Mouse (Mus musculus): ENCODE results near the gene Scnn1g. TPM values are rescaled to one million over a fixed set of nuclear protein-coding genes. Genes with fewer than 3 reads are reported as not detected.

Scnn1g gene
- not detected for total RNA-seq (2021)

- intact Hi-C loops (cut with DNase I), result loop anchor here (1.0 kb wide), 1 partner anchor 230 kb away; no protein-coding TSS in a partner anchor
- peak; percentile 22 for DNase-seq (ENCODE audit: low spot score)
Observed at GRCm38 (mm10) chr7:121734171-121734831, at the start of gene Scnn1g. TSS of gene Scnn1g (plus strand) at chr7:121734479.

- DNase-seq (ENCODE audit: low spot score), result no peak
- intact Hi-C loops (cut with DNase I), result no loop called here
Observed at GRCm38 (mm10) chr7:121685140-121685984, 48.9 kb upstream of the Scnn1g start.

DNA sequence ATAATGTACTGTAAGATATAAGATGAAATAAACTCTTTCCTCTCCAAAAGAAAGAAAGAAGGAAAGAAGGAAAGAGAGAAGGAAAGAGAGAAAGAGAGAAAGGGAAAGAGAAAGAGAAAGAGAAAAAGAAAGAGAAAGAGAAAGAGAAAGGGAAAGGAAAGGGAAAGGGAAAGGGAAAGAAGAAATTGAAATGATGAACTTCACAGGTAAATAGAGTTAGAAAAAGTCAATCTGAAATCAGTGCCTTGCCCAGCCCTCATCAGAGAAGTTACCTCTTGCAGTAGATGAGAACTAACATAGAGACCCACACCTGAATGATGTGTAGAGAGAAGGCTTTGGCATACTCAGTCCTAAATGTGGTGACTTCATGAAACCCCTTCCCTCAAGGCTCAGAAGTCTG, 44.9 kb upstream of the Scnn1g start:
- intact Hi-C loops (cut with DNase I), result no loop called here

DNA sequence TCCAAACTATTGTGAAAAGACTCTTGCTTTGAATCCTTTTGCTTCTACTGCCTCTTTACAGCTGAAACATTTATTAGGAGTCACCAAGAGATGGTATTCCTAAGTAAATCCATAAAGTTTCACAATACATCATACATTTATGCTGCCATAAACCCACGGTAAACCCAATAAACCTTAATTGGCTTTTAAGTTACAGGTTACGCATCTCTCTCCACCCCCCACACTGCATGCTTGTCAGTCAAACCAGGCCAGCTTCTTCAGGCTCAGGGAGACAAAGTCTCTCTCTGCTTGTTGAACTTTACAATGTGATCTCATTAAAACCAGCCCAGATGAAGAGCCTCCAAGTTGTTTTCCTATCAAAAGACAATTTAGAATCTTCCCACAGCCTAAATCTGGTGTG, 42.5 kb upstream of the Scnn1g start:
- intact Hi-C loops (cut with DNase I), result no loop called here
- DNase-seq (ENCODE audit: low spot score), result no peak

More for the DNA sequence above, 44.9 kb upstream of the Scnn1g start:
- no peak for DNase-seq (ENCODE audit: low spot score)

DNA sequence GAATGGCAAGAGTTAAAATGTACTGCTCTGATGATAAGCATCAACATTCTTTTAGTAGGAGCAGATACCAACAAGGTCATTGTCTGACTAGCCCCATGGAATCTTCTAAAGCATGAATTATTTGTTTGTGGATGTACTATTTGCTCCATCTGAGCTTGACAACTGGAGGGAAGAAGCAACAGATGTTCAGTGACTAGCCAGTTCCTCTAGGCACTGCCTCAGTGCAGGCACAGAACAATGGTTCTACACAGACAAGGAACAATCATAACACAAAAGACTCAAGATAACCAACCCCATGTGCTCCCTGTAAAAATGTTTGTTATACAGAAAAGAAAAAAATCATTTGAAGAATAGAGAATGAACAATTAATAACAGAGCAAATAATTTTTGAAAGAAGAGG, 37.1 kb upstream of the Scnn1g start:
- no peak for DNase-seq (ENCODE audit: low spot score)
- intact Hi-C loops (cut with DNase I), result no loop called here

- DNase-seq (ENCODE audit: low spot score), result no peak
- intact Hi-C loops (cut with DNase I), result no loop called here
Observed at GRCm38 (mm10) chr7:121697574-121697973, 36.7 kb upstream of the Scnn1g start.

DNA sequence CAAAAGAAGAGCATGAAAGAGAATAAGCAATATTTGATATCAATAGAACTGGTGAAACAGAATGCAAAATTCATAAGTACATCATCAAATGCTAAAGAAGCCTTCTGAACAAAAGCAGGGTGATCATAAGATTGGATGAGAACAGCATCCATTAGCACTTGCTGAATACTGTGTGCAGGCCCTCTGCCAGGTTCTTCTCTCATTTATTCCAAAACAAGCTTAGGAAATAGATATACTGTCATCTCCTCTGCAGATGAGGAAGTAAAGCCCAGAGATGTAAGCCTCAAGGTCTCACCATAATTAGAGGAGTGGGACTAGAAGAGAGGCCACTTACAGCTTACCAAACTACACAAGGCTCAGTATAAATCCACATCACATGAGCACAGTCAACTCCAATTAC, 35.1 kb upstream of the Scnn1g start:
- intact Hi-C loops (cut with DNase I), result no loop called here
- no peak for DNase-seq (ENCODE audit: low spot score)

GRCm38 (mm10) chr7:121700480-121700879, 33.8 kb upstream of the Scnn1g start:
- intact Hi-C loops (cut with DNase I), result no loop called here
- DNase-seq (ENCODE audit: low spot score), result no peak

GRCm38 (mm10) chr7:121701983-121702382, 32.3 kb upstream of the Scnn1g start:
- intact Hi-C loops (cut with DNase I), result no loop called here
- DNase-seq (ENCODE audit: low spot score), result no peak

DNA sequence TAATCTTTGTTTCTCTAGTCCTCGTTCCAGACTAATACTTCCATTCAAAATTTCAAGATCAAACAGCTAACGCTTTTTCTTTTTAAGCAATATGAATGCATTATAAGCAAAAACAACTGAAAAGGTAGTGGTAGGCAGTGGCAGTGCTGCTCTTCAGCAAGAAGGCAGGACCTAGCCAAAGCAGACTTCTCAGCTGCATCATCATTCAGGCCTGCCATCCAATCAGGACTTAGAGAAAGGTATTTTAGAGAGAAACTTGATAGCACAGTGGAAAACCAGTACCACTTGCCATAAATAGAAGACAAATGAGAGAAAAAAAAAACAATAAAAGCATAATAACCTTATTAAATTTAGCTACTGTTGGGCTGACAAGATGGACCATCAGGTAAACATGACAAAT, 29.2 kb upstream of the Scnn1g start:
- intact Hi-C loops (cut with DNase I), result no loop called here

DNA sequence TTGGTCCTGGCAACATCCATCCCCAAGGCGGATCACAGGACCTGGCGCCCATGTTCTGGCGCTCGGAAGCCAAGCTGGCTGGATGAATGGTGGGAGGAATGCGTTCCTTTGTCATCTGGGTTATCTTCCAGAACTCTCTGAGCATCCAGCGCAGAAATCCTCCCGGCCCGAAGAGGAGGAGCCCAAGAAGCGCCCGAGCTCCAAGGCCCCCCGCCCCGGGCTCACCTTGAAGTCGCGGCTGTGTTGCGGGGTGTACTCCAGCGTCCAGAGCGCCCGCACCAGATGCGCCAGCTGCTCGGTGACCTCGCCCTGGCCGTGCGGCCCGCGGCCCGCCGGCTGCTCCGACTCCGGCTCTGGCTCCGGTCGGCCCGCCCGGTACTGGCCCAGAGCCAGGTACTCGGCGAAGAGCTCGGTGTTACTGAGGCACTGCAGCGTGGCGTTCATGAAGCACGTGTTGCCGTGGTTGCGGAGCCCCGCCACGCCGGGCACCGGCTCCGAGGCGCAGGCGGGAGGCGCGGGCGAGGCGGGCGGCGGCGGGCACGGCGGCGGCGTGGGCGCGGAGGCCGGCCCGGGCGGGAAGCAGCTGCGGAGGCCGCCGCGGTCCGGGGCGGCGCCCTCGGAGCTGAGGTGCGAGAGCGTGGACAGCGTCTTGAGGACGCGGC, 27.7 kb upstream of the Scnn1g start:
- intact Hi-C loops (cut with DNase I), result no loop called here
- DNase-seq (ENCODE audit: low spot score), result peak; percentile 7

More for the DNA sequence above, 29.2 kb upstream of the Scnn1g start:
- no peak for DNase-seq (ENCODE audit: low spot score)

DNA sequence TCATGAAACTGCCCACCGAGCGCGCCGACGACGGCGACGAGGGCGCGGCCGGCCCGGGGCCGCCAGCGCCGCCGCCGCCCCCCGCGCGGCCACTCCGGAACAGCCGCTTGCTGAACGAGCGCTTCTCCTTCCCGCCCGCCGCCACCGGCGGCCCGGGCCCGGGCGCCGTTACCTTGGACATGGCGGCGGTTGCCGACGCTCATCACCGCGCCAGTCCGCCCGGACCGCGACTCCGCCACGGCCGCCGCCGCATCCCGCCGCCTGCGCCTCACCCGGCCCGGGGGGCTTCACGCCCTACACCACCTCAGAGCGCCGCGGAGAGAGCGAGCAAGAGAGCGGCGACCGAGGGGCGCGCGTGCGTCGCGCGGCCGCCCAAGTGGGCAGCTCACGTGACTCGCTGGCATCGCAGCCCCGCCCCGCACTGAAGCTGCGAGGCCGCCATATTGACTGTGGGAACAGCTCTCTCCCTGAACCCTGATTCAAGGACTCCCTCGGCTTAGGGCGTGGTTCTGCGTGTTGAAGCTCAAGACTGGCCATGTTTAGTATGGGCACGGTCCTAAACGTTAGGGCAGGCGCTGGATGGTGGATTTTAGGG, 27.1 kb upstream of the Scnn1g start, which contains the start of gene Usp31:
Usp31 (minus strand) TSS at position 181 of the 595 bp plus-strand sequence.
- peak; percentile 91 for DNase-seq (ENCODE audit: low spot score)
- intact Hi-C loops (cut with DNase I), result no loop called here

GRCm38 (mm10) chr7:121711171-121711570, 23.1 kb upstream of the Scnn1g start:
- intact Hi-C loops (cut with DNase I), result no loop called here
- DNase-seq (ENCODE audit: low spot score), result no peak

GRCm38 (mm10) chr7:121717031-121717430, 17.2 kb upstream of the Scnn1g start:
- intact Hi-C loops (cut with DNase I), result no loop called here
- DNase-seq (ENCODE audit: low spot score), result no peak

DNA sequence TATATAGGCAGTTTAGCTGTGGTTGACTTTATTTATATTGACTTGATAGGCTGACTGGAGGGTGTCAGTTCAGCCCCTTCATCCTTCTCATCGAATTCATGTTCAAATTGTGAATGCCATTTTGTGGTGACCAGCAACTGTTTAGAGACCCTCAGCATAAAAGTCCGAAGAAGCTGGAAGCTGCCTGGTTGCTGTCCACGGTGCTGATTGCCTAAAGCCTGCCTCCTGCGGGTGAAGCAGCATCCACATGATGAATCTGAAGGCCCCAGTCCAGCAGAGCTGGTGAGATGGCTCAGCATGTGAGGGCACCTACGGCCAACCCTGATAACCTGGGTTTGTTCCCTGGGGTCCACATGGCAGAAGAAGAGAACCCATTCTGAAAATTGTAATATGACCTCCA, 4.1 kb upstream of the Scnn1g start:
- intact Hi-C loops (cut with DNase I), result no loop called here
- DNase-seq (ENCODE audit: low spot score), result no peak

- intact Hi-C loops (cut with DNase I), result no loop called here
- no peak for DNase-seq (ENCODE audit: low spot score)
Observed at GRCm38 (mm10) chr7:121737511-121738415, 3.5 kb downstream of the Scnn1g start.

DNA sequence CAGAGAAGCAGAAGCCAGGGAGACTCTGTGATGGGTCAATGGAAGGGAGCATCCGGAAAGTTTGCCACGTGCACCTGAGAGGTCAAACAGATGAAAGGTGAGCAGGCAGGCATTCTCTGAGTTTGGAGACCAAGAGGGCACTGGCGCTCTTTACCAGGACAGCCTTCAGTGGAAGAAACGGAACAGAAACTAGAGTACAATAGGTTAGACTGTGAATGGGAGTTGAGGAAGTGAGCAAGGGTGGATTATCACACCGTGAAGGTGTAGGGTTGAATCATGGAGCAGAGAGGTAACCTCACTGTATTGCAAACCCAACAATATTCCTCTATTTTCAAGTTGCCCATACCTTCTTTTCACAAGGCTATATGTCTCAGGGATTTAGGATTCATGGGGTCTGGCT, 16.0 kb downstream of the Scnn1g start:
- intact Hi-C loops (cut with DNase I), result no loop called here
- DNase-seq (ENCODE audit: low spot score), result no peak

DNA sequence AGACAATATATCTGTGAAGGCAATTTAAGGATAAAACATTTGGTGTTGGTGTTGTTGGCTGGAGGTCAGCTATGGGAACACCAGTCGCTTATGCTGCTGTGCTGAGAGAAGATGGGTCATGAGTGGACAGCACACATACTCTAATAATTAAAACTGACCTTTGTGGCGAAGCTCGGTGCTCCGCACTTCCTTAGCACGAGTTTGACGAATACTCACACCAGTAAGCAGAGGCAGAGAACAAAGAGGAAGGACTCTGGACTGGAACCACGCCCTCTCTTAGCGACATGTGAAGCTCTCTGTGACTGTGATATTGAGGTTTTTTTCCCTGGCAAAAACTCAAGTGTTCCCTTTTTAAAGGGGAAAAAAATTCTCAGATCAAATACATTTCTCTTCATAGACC, 20.5 kb downstream of the Scnn1g start:
- DNase-seq (ENCODE audit: low spot score), result no peak
- intact Hi-C loops (cut with DNase I), result no loop called here

DNA sequence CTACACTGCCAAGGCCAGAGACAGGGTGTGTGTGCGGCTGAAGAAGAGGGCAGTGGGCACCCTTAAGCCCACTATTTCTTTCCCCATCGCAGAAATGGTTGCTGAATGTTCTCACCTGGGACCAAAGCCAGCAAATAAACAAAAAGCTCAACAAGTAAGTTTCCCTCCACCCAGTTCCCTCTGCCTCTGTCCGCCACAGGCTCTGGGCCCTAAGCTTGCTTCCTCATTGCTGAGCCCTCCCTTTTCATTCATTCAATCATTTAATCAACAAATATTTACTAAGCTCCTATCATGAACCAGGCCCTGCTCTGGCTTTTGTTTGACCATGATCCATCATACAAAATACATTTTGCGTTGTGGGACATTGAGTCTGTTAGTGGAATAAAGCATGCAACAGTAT, 29.0 kb downstream of the Scnn1g start:
- DNase-seq (ENCODE audit: low spot score), result no peak

More for the DNA sequence above, 29.0 kb downstream of the Scnn1g start:
- intact Hi-C loops (cut with DNase I), result no loop called here

Measured in heart, postnatal 25 days (tissue).